Mouse (Mus musculus) bone marrow, adult 2 months (tissue): ENCODE results near the gene Sfta2. TPM values are rescaled to one million over a fixed set of nuclear protein-coding genes. Genes with fewer than 3 reads are reported as not detected.

ENCODE experiments used
- H3K27ac ChIP-seq: fragments of 200-500 bp; 2 replicates; pipeline ENCODE4 v1.5.1; 2012; ENCODE audit warnings: low read depth, mild to moderate bottlenecking, control low read depth, inconsistent platforms, low read length; ENCODE audit not compliant: control insufficient read depth, poor library complexity, insufficient read depth
- H3K4me1 ChIP-seq: fragments of 200-500 bp; 2 replicates; pipeline ENCODE4 v1.6.1; 2011; ENCODE audit warnings: low read length; ENCODE audit not compliant: control insufficient read depth, insufficient read depth
- H3K4me3 ChIP-seq: fragments of 200-500 bp; replicated peaks from 2 replicates; pipeline ENCODE3; 2011; ENCODE audit warnings: mild to moderate bottlenecking, low read depth, low read length, control low read depth; ENCODE audit not compliant: control insufficient read depth
- CTCF ChIP-seq: fragments of 200-500 bp; IDR thresholded peaks from 2 replicates; pipeline ENCODE4 v1.5.1; 2011; ENCODE audit warnings: low read length, control low read depth; ENCODE audit not compliant: control insufficient read depth, insufficient read depth
- POLR2A ChIP-seq: fragments of 200-500 bp; IDR thresholded peaks from 2 replicates; pipeline ENCODE4 v1.6.1; 2011; ENCODE audit warnings: low read depth, mild to moderate bottlenecking, control low read depth, low read length, borderline replicate concordance; ENCODE audit not compliant: control insufficient read depth
- WGBS: fragments of 180-500 bp; shearing (Covaris S2); methylation state at CpG from one replicate; pipeline ENCODE4 v1.1.7; 2018; 5-methylcytosine and 5-hydroxymethylcytosine counted together
- polyA plus RNA-seq: library from polyadenylated mRNA; stranded (reverse); fragments of >200 nt; gene quantifications from 2 replicates; pipeline ENCODE4 v1.2.4, GENCODE M21; 2011; ENCODE audit warnings: low replicate concordance; ENCODE audit not compliant: missing spikeins, insufficient read depth, insufficient read length

Sfta2 gene
- polyA plus RNA-seq, 1 experiment: not detected

DNA sequence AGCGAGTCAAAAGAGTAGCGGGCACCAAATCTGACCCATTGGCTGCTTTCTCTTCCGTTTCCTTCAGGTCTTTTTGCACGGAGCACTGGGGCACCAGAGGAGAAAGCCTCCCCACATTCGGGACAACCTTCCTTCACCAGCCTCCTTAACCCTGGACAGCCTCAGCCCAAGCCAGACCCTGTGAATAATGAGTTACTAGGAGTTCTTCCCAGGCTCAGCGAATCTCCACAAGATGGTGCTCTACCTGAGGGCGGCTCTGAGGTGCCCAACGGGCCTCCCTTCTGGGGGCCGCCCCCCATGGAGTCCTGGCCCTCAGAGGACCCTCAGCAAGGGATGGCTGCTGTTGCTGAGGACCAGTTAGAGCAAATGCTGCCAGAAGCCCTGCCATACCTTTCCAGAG, 33.6 kb upstream of the Sfta2 start:
- Histone ChIP-seq H3K4me3 (no peak overlapping the region), H3K27ac (no peak overlapping the region), H3K4me1 (no peaks in the 10 kb centered on the region)
- TF ChIP-seq POLR2A: no peak
- TF ChIP-seq CTCF: no peak
- 31% methylated on average over 9 of the region's 9 CpGs for WGBS

GRCm38 (mm10) chr17:35569091-35569944, 32.0 kb upstream of the Sfta2 start:
- no peak for TF ChIP-seq POLR2A
- TF ChIP-seq CTCF: no peak
- Histone ChIP-seq H3K4me3 (no peak overlapping the region), H3K4me1 (no peaks in the 10 kb centered on the region), H3K27ac (no peak overlapping the region)
- 4% methylated on average over 28 of the region's 28 CpGs for WGBS

DNA sequence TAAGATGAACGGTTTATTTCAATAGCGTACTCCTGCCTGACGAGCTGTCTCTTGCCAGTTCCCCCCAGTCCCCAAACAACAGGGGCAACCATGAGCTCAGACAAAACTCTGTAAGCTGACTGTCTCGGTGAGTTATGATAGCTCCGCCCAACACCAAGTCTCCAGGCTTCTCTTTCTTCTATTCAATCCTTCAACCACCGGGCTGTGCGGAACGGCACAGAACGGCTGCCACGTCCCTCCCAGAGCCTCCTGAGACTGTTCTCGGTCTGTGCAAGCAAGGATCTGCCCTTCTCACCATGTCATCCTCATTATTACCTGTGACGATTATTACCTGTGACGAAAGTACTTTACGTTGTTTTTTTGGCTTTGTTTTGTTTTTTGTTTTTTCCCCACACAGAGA, 30.5 kb upstream of the Sfta2 start:
- TF ChIP-seq POLR2A: no peak
- Histone ChIP-seq H3K4me3 (no peak overlapping the region), H3K27ac (no peak overlapping the region), H3K4me1 (no peaks in the 10 kb centered on the region)
- WGBS: 77% methylated on average over 14 of the region's 14 CpGs

DNA sequence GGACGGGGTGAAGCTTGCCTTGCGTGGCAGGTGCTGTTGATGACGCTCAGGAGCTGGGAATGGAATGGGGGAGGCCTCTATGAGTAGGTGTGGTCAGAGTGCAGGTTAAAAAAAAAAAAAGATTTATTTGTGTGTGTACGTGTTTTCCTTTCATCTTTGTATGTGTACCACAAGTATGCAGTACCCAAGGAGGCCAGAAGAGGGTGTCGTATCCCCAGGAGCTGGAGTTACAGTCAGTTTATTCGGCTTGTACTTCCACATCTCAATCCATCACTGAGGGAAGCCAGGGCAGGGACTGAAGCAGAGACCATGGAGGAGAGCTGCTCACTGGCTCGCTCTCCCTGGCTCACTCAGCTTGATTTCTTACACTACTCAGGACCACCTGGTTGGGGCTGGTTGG, 29.9 kb upstream of the Sfta2 start:
- H3K4me1 ChIP-seq: no peaks in the 10 kb centered on the region
- no peak for TF ChIP-seq POLR2A
- no peak for TF ChIP-seq CTCF
- 91% methylated on average over 7 of the region's 7 CpGs for WGBS
- H3K27ac ChIP-seq: no peak overlapping the region
- no peak overlapping the region for H3K4me3 ChIP-seq

GRCm38 (mm10) chr17:35578211-35578610, 23.1 kb upstream of the Sfta2 start:
- Histone ChIP-seq H3K4me1 (no peaks in the 10 kb centered on the region), H3K4me3 (no peak overlapping the region), H3K27ac (no peak overlapping the region)
- no peak for TF ChIP-seq POLR2A
- TF ChIP-seq CTCF: peak; percentile 99
- WGBS: 22% methylated on average over 6 of the region's 6 CpGs

DNA sequence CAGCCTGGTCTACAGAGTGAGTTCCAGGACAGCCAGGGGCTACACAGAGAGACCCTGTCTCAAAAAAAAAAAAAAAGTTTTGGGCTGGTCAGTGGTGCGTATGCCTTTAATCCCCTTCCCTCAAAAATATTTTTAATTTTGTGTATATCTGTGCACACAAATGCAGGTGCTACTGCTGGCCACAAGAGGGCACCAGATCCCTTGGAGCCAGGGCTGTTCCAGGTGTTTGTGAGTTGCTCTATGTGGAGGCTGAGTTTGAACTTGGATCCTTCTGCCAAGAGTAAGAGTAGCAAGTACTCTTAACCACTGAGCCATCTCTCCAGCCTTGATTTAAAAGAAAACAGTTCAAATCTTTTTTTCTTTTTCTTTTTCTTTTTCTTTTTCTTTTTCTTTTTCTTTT, 18.4 kb upstream of the Sfta2 start:
- peak; percentile 75 for TF ChIP-seq CTCF
- no peak for TF ChIP-seq POLR2A
- WGBS: 96% methylated on average over 1 of the region's 1 CpGs
- Histone ChIP-seq H3K4me3 (no peak overlapping the region), H3K4me1 (no peaks in the 10 kb centered on the region), H3K27ac (no peak overlapping the region)

GRCm38 (mm10) chr17:35584330-35584937, 16.9 kb upstream of the Sfta2 start:
- Histone ChIP-seq H3K4me3 (no peak overlapping the region), H3K4me1 (no peaks in the 10 kb centered on the region), H3K27ac (no peak overlapping the region)
- no peak for TF ChIP-seq POLR2A
- peak; percentile 83 for TF ChIP-seq CTCF
- WGBS: 17% methylated on average over 16 of the region's 16 CpGs

GRCm38 (mm10) chr17:35587291-35587690, 14.1 kb upstream of the Sfta2 start:
- WGBS: 55% methylated on average over 1 of the region's 1 CpGs
- Histone ChIP-seq H3K4me3 (no peak overlapping the region), H3K27ac (no peak overlapping the region), H3K4me1 (no peaks in the 10 kb centered on the region)
- TF ChIP-seq CTCF (no peak), POLR2A (no peak)
